Mouse (Mus musculus): ENCODE results near the gene Ankrd1. TPM values are rescaled to one million over a fixed set of nuclear protein-coding genes. Genes with fewer than 3 reads are reported as not detected.

The Ankrd1 gene
- 0.14 TPM in 1 of 2 replicates, not detected in the other for polyA plus RNA-seq (2014; fragmentation: Nextera tagmentation; extraction: Ambion mirVana)

DNA sequence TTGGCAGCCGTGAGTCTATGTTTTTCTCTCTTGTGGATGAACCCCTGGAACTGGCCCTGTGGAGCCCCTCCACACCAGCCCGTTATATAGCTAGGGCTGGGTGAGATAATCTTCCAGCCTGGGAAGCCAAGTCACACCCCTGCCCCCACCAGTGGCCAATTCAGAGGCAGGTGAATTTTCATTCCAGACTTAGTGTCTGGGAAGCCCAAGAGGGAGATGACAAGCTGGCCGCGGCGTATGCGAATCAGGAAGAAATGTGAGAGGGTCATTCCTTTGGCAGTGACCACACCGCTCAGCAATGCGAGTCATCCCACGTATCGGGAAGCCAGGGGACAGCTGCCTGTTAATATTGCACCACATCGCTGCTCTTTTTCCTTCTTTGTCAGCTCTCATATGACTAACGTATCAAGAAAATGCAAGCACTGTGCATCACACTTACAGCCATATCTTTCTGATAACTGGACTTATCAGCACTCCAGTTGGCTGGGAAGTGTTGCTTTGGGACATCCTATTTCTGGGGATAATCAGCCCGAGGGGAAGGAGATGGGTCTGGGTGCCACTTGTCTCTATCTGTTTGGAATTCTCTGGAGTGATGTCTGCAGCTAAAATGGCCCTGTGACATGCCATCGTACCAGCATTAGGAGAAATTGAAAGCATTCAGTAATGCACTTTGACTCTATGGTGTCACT lies at the start of gene Ankrd1:
Ankrd1 (minus strand) TSS at position 317 of the 689 bp plus-strand sequence.
- Histone ChIP-seq H3K27ac (replicated peaks; ENCODE audit: low read depth, low read length) (no peak within 1 kb of the TSS), H3K36me3 (ENCODE audit: control insufficient read depth, insufficient read depth, low read length) (no peaks in the 10 kb centered on the region), H3K9me3 (ENCODE audit: control insufficient read depth, low read length) (no peaks in the 10 kb centered on the region), H3K4me1 (ENCODE audit: control insufficient read depth, insufficient read depth, low read length) (no peaks in the 10 kb centered on the region), H3K4me3 (replicated peaks; ENCODE audit: low read depth, low read length) (no peak within 1 kb of the TSS), H3K27me3 (ENCODE audit: control insufficient read depth, insufficient read depth, low read length) (no peaks in the 10 kb centered on the region), H3K4me2 (ENCODE audit: low read length) (no peak within 1 kb of the TSS), H3K9ac (replicated peaks; ENCODE audit: low read length) (no peak within 1 kb of the TSS)
- DNase-seq (no peak), ATAC-seq (ENCODE audit: low FRiP score, low TSS enrichment) (no peak)
- WGBS: 85% methylated on average over 14 of the region's 14 CpGs

DNA sequence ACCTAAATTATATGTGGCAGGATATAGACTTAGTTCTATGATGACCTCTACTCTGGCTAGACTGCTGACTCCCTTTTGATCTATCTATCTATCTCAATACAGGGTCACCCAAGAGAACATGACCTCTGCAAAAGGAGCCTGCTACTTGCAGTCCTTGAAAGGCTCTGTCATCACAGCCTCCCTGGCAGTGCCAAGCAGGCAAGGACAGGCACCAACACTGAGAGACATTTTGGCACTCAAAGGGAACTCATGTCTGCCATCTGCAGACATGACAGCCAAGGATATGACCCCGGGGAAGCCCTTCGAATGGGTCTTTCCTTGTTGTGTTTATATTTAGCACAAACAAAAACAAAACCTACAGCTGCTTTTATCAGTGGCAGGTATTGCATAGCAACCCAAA lies 49.2 kb upstream of the Ankrd1 start:
- ATAC-seq (ENCODE audit: low FRiP score, low TSS enrichment): no peak
- H3K4me2 ChIP-seq (ENCODE audit: low read length): no peak overlapping the region
- no peak overlapping the region for H3K4me3 ChIP-seq (replicated peaks; ENCODE audit: low read depth, low read length)
- H3K9me3 ChIP-seq (ENCODE audit: control insufficient read depth, low read length): no peaks in the 10 kb centered on the region
- 93% methylated on average over 2 of the region's 2 CpGs for WGBS
- no peak for DNase-seq
- H3K36me3 ChIP-seq (ENCODE audit: control insufficient read depth, insufficient read depth, low read length): no peaks in the 10 kb centered on the region
- H3K4me1 ChIP-seq (ENCODE audit: control insufficient read depth, insufficient read depth, low read length): no peaks in the 10 kb centered on the region
- no peak overlapping the region for H3K27ac ChIP-seq (replicated peaks; ENCODE audit: low read depth, low read length)
- no peak overlapping the region for H3K9ac ChIP-seq (replicated peaks; ENCODE audit: low read length)
- H3K27me3 ChIP-seq (ENCODE audit: control insufficient read depth, insufficient read depth, low read length): no peaks in the 10 kb centered on the region

DNA sequence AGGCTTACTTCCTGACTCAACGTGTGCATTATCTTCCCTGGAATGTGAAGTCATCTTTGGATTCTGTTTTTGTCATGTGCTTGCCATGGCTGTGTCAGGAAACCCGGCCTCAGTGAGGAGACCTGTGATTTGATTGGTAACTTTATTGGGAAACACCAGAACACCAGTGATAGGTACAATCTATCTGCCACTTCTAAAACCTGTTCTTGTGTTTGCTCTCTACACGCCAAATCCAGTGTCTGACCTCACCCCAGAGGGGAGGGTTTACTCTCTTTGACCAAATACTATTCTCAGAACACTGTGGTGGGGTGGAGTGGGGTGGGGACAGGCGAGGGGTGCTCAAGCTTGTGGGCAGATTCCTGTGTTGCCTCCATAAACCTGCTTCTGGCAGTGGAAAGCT lies 48.2 kb upstream of the Ankrd1 start:
- Histone ChIP-seq H3K9me3 (ENCODE audit: control insufficient read depth, low read length) (no peaks in the 10 kb centered on the region), H3K4me2 (ENCODE audit: low read length) (no peak overlapping the region), H3K4me1 (ENCODE audit: control insufficient read depth, insufficient read depth, low read length) (no peaks in the 10 kb centered on the region), H3K27me3 (ENCODE audit: control insufficient read depth, insufficient read depth, low read length) (no peaks in the 10 kb centered on the region), H3K36me3 (ENCODE audit: control insufficient read depth, insufficient read depth, low read length) (no peaks in the 10 kb centered on the region), H3K9ac (replicated peaks; ENCODE audit: low read length) (no peak overlapping the region), H3K27ac (replicated peaks; ENCODE audit: low read depth, low read length) (no peak overlapping the region), H3K4me3 (replicated peaks; ENCODE audit: low read depth, low read length) (no peak overlapping the region)
- 82% methylated on average over 4 of the region's 4 CpGs for WGBS
- ATAC-seq (ENCODE audit: low FRiP score, low TSS enrichment): no peak
- no peak for DNase-seq

DNA sequence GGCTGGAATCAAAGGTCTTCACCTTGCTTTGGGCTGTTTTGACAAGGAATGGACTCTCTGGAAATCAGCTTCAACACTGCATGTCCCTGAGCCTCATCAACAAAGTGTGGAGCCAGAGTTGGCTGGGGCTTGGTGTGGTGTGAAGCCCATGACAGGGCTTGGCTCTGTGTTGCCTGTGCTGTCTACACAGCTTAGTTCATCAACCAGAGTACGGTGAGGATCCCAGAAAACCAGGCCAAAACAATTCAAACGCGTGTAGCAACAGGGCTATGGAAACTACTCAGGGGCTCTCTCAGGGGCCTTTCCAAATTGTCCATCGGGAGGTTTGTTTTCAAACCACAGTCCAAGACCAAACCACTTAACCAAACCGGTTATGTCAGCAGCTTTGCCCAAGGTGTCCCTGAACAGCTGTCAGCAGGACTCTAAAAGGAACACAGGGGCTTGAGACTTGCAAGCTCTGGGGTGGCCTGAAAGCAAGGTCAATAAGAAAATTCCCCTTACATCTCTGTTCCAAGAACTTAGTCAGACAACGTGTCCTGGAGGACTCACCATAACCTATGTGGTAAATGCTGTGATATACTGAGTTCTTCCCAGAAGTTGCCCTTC lies 47.5 kb upstream of the Ankrd1 start:
- H3K4me2 ChIP-seq (ENCODE audit: low read length): no peak overlapping the region
- H3K9ac ChIP-seq (replicated peaks; ENCODE audit: low read length): no peak overlapping the region
- no peaks in the 10 kb centered on the region for H3K4me1 ChIP-seq (ENCODE audit: control insufficient read depth, insufficient read depth, low read length)
- no peak overlapping the region for H3K27ac ChIP-seq (replicated peaks; ENCODE audit: low read depth, low read length)
- H3K36me3 ChIP-seq (ENCODE audit: control insufficient read depth, insufficient read depth, low read length): no peaks in the 10 kb centered on the region
- no peak for ATAC-seq (ENCODE audit: low FRiP score, low TSS enrichment)
- no peaks in the 10 kb centered on the region for H3K27me3 ChIP-seq (ENCODE audit: control insufficient read depth, insufficient read depth, low read length)
- H3K4me3 ChIP-seq (replicated peaks; ENCODE audit: low read depth, low read length): no peak overlapping the region
- no peaks in the 10 kb centered on the region for H3K9me3 ChIP-seq (ENCODE audit: control insufficient read depth, low read length)
- WGBS: 94% methylated on average over 6 of the region's 6 CpGs
- DNase-seq: no peak

DNA sequence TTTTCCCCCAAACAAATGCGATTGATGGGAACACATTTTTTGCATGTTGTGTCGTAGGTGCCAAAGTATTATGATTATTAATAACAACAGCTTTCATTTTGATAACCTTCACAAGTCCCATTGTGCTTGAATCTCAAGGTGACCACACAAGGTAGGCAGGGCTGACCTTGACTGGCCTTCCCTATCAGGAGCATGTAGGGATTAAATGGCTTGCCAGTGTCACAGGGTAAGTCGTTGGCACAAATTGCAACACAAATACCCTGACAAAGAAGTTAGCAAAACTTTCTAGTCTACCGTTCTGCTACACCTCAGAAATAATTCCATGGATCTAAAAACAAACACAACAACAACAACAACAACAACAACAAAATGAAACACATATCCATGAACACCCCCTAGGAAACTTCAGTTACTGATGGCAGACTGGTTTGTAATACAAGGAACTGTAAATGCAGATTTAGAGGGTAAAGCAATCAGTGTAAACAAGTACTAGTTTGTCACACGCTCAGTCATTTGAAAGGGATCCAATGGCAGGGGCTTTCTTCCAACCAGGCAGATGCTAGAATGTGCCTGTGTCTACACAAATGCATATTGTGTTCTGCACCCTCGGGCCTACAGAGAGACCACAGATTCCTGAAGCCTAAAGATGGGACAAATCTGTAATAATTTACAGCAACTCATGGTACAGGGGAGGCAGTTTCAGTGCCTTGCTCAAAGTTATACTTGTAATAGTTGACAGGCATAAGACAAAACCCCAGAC lies 46.7 kb upstream of the Ankrd1 start:
- H3K4me3 ChIP-seq (replicated peaks; ENCODE audit: low read depth, low read length): no peak overlapping the region
- ATAC-seq (ENCODE audit: low FRiP score, low TSS enrichment) (no peak), DNase-seq (no peak)
- no peaks in the 10 kb centered on the region for H3K9me3 ChIP-seq (ENCODE audit: control insufficient read depth, low read length)
- H3K27me3 ChIP-seq (ENCODE audit: control insufficient read depth, insufficient read depth, low read length): no peaks in the 10 kb centered on the region
- no peak overlapping the region for H3K4me2 ChIP-seq (ENCODE audit: low read length)
- no peaks in the 10 kb centered on the region for H3K4me1 ChIP-seq (ENCODE audit: control insufficient read depth, insufficient read depth, low read length)
- no peaks in the 10 kb centered on the region for H3K36me3 ChIP-seq (ENCODE audit: control insufficient read depth, insufficient read depth, low read length)
- 91% methylated on average over 6 of the region's 6 CpGs for WGBS
- no peak overlapping the region for H3K27ac ChIP-seq (replicated peaks; ENCODE audit: low read depth, low read length)
- no peak overlapping the region for H3K9ac ChIP-seq (replicated peaks; ENCODE audit: low read length)

DNA sequence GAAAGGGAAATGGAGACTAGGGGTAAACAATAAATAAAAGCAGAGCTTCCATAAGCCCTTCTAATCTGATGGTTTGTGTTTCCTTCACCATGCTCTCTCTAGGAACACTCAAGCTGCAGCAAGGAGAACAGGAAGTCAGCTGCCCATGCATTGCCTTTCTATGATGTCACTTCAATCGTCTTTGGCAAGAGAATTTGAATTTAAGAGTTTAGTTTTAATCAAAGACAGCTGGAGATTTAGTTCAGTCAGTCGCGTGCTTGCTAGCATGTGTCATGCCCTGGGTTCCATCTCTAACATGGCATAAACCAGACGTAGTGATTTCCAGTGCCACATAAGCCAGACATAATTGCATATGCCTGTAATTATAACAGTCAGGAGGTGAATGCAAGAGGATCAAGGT lies 45.5 kb upstream of the Ankrd1 start:
- H3K9me3 ChIP-seq (ENCODE audit: control insufficient read depth, low read length): no peaks in the 10 kb centered on the region
- DNase-seq (no peak), ATAC-seq (ENCODE audit: low FRiP score, low TSS enrichment) (no peak)
- no peak overlapping the region for H3K27ac ChIP-seq (replicated peaks; ENCODE audit: low read depth, low read length)
- no peaks in the 10 kb centered on the region for H3K4me1 ChIP-seq (ENCODE audit: control insufficient read depth, insufficient read depth, low read length)
- no peaks in the 10 kb centered on the region for H3K27me3 ChIP-seq (ENCODE audit: control insufficient read depth, insufficient read depth, low read length)
- H3K4me3 ChIP-seq (replicated peaks; ENCODE audit: low read depth, low read length): no peak overlapping the region
- no peak overlapping the region for H3K4me2 ChIP-seq (ENCODE audit: low read length)
- H3K9ac ChIP-seq (replicated peaks; ENCODE audit: low read length): no peak overlapping the region
- no peaks in the 10 kb centered on the region for H3K36me3 ChIP-seq (ENCODE audit: control insufficient read depth, insufficient read depth, low read length)
- 86% methylated on average over 4 of the region's 4 CpGs for WGBS

DNA sequence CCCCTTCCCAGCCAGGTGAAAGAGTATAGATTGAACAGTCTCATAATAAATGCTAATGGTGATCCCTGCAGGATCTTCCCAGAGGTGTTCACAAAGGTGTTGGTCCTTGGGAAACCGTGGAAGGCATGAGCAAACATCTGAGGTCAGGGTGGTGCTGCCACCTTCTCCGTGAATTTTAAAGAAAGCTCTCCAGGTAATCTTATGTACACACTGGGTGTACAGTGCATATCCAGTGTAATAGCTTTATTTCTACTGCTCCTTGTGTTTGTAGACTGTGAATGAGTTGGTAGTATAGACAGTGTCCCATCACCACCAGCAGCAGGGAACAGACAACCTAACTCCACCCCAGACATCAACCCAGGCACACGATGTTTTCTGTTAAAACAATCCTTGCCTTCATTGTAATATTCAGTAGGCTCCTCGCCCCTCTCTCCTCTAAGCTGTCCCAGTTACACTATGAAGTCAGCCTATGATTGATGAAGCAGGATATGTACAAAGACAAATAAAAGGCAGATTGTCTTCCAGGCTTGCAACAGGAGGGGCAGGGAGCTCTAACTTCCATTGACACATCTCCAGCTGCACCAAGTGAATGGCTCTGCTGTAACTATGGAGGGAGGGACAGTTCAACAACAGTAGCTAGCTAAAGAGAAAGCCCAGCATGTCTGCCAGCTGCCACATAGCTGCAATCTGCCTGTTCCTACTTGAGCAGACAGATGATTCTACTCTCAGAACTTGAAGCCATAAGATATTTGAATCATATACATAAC lies 30.5 kb upstream of the Ankrd1 start:
- H3K36me3 ChIP-seq (ENCODE audit: control insufficient read depth, insufficient read depth, low read length): no peaks in the 10 kb centered on the region
- H3K4me2 ChIP-seq (ENCODE audit: low read length): no peak overlapping the region
- 67% methylated on average over 4 of the region's 4 CpGs for WGBS
- no peak overlapping the region for H3K4me3 ChIP-seq (replicated peaks; ENCODE audit: low read depth, low read length)
- DNase-seq: no peak
- H3K9ac ChIP-seq (replicated peaks; ENCODE audit: low read length): no peak overlapping the region
- H3K27ac ChIP-seq (replicated peaks; ENCODE audit: low read depth, low read length): no peak overlapping the region
- no peak for ATAC-seq (ENCODE audit: low FRiP score, low TSS enrichment)
- no peaks in the 10 kb centered on the region for H3K9me3 ChIP-seq (ENCODE audit: control insufficient read depth, low read length)
- H3K27me3 ChIP-seq (ENCODE audit: control insufficient read depth, insufficient read depth, low read length): no peaks in the 10 kb centered on the region
- no peaks in the 10 kb centered on the region for H3K4me1 ChIP-seq (ENCODE audit: control insufficient read depth, insufficient read depth, low read length)

DNA sequence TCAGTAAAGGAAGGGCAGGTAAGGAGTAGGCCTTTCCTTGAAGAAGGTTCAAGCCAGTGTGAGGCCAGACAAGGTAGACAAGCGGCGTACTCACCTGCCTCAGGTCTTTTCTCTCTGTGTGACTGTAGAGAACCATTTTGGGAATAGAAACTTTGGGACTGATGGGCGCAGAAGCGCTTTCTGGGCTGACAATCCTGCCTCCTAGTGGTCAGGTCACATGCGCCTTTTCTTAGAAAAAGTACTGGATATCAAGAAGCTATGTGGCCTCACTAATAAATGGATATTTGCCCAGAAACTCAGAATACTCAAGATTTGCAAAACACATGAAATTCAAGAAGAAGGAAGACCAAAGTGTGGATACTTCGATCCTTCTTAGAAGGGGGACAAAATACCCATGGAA lies 28.7 kb upstream of the Ankrd1 start:
- no peaks in the 10 kb centered on the region for H3K27me3 ChIP-seq (ENCODE audit: control insufficient read depth, insufficient read depth, low read length)
- H3K9me3 ChIP-seq (ENCODE audit: control insufficient read depth, low read length): no peaks in the 10 kb centered on the region
- 82% methylated on average over 6 of the region's 6 CpGs for WGBS
- H3K4me2 ChIP-seq (ENCODE audit: low read length): no peak overlapping the region
- no peak overlapping the region for H3K27ac ChIP-seq (replicated peaks; ENCODE audit: low read depth, low read length)
- DNase-seq (no peak), ATAC-seq (ENCODE audit: low FRiP score, low TSS enrichment) (no peak)
- H3K9ac ChIP-seq (replicated peaks; ENCODE audit: low read length): no peak overlapping the region
- H3K4me1 ChIP-seq (ENCODE audit: control insufficient read depth, insufficient read depth, low read length): no peaks in the 10 kb centered on the region
- no peaks in the 10 kb centered on the region for H3K36me3 ChIP-seq (ENCODE audit: control insufficient read depth, insufficient read depth, low read length)
- no peak overlapping the region for H3K4me3 ChIP-seq (replicated peaks; ENCODE audit: low read depth, low read length)

Measured in midbrain, embryonic 14.5 days (tissue).